Mouse (Mus musculus) thymus, postnatal 36 days (tissue): Measurements from ENCODE around the gene Zfp568.
"Not testable (repeated sequence)": the region's sequence is repeated elsewhere in the genome, so short reads cannot be mapped to it uniquely, and the experiment has no call there.

ENCODE experiments used
- DNase-seq, 2 experiments: peaks; one replicate each; pipeline ENCODE4 v3.0.0; 2022; ENCODE audit warnings: mixed read lengths in 2 of 2

Zfp568 gene

DNA sequence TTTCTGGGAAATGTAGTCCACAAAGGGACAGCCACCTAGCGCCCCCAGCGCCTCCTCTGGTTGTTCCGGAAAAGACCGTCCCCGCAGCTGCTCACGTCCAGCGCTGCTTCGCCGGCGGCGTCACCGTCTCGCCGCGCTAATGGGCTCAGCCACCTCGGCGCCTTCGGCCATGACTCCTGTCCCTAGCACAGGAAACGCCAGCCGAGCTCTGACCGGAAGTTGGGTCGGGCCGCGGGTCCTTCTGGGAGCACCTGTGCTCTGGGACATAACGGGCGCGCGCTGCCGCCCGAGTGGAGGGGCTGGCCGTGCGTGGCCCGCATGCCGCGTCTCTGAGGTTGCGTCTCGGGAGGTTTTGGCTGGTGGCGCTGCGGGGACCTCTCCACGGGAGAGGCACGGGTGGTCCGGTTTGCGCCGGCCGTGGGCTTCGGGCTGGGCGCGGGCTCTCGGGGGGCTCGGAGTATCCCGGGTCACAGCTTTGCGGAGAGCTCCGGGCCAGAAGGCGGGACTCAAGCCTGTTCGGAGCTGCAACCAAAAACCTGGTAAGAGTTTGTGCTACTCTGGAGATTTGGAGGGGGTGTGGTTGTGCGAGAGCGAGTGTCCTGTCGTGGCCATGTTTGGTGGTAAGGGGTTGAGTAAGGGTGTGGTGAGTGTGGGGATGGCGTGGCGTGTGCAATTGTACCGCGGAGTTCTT is at the start of gene Zfp568:
Zfp568 (plus strand) TSS at position 266 of the 691 bp plus-strand sequence.
- peak; percentile 83 for DNase-seq

DNA sequence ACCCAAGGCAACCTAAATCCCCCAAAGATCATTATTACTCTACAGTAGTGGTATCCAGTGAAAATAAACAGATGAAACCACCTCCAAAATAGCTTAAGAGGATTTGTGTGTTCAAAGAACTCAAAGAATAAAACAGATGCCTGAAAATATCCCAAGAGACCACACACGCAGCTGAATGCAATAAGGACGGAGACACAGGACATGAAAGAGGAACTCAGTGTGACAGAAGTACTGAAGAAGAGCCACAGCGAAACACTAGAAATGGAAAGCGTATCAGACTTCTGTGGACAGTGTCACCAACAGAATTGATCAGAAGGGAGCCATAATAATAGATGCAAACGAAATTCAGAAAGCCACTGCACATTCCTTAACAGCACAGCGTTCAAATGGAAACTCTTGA is 44.9 kb upstream of the Zfp568 start:
- DNase-seq, result no peak

DNA sequence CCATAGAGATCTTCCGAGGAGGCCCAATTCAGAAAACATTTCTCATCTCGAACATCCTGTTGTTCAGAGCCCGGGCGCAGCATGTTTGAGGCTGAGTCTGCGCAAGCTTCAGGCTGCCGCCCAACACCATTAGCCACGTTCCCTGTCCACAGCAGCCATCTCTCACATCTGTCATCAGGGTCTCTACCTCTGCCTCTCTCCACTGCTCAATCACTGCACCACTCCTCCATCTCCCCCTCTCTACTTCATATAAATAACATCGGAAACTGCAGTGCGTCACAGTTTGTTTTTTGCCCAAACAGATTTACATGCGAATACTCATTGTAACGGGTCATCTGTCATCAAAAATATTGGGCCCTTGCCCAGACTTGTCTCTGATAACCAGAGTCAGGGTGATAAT is 42.7 kb upstream of the Zfp568 start:
- no peak for DNase-seq

DNA sequence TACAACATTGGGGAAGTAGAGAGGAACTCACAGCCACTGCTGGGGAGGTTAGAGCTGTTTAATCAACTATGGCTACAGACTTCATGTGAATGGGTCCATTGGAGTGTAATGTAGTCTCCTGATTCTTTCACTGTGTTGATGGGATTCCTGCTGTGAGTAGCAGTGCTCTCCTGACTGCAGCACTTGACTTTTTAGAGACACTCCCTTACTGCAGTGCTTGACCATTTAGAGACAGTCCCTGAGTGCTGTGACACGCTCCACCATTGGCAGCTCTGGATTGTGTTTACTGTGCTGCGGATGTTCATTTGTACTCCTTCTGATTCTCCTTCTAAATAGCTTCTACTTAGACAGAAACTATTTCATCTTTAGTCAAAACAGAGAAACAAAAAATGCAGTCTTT is 41.0 kb upstream of the Zfp568 start:
- no peak for DNase-seq

DNA sequence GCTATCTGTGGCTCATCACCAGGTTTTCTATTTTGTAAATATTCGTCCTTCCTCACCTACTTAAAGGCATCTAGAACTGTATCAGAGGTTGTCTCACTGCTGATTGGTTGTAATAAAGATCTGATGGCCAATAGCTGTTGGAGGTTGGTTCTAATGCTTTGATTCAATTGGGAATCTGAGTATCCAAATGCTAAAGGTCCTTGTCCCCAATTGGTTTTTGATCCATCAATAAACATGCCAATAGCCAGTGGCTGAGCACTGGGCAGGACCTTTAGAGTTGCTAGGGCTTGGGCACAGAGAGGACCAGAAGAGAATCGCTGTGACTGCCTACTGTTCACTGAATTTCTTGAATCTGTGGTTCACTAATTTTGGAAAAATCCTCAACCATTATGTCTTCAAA is 40.0 kb upstream of the Zfp568 start:
- DNase-seq, result no peak

DNA sequence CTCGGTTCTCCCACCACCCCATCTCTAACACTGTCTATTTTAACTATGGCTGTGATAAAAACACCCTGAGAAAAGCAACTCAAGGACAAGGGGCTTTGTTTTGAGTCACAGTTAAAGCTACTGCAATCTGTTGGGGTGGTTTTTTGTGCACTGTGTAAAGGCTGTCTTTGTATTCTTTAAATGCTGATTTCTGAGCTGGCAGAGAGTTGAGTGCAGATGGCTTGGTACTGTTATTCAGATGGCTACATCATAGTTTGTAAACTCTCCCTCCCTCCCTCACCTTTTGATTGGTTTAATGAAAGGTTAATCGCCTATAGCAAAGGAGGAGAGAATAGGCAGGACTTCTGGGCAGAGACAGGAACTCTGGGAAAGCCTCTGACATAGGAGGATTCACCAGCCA is 39.6 kb upstream of the Zfp568 start:
- no peak for DNase-seq

DNA sequence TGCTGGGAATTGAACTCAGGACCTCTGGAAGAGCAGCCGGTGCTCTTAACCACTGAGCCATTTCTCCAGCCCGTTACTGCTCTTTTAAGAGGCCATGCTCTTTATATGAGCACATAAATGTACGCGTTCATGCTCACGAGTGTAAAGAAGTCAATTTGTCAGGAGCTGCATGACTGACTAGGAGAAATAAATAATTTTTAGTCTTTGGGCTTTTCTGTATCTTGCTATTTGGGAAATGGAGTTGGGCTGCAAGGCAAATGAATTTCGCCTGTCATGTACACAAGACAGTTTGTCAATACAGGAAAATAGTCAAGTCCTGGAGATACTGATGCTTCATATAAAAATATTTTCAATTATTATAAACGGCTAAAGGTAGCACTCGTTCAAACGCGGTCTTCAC is 30.7 kb upstream of the Zfp568 start:
- no peak for DNase-seq

DNA sequence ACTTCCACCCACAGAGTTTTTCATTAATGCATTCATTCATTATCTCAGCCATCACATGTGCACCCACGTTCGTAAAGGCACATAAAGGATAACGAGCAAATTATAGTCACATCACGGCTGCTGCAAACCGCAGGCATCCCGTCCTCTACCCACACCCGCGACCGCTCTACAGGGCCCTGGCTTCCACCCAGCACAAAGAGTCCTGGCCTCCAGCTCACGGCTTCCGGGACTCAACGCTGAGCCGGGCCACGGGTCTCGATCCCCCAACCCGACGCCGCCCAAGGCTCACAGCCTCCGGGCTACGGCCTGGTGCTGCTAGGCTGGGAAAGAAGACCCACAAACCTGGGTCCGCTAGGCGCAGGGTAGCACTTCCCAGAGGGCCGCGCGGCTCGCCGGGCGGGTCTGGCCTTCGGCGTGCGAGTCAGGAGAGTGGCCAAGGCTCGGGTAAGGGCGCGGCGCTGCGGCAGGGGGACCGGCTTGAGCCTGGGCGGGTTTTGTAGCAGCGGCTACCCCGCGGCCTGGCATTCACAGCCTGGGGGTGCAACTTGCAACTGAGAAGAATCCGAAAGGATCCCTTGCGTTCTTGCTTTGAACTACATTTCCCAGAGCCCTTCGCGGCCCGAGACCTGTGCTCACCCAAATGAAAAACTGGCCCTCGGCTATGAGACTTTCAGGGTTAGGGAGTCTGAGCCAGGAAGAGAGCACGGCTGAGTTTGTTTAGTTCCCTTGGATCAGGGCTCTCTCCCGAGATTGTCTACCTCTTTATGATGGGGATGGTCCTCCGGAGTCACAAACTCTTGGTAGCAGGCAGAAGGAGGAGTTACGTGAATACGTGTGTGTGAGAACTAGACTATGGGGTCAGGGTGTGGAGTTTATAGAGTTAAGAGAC is 30.0 kb upstream of the Zfp568 start, which contains the start of gene Zfp74:
Zfp74 (minus strand) TSS at position 577 of the 889 bp plus-strand sequence.
- peak; percentile 74 to 78 for DNase-seq

DNA sequence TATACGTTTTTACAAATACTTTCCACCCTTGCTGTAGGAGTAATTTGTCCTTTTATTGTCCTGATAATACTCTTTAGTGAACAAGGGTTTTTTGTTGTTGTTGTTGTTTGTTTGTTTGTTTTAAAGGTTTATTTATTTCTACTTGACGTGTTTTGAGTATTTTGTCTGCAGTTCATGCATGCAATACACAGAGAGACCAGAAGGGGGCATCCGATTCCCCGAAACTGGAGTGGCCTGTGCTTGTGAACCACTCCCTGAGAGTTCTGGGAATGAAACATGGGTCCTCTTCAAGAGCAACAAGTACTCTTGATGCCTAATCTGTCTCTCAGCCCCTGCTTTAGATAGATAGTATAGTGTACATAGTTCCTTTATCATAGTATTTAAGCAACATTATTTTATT is 29.0 kb upstream of the Zfp568 start:
- DNase-seq, result peak; percentile 20 to 23

DNA sequence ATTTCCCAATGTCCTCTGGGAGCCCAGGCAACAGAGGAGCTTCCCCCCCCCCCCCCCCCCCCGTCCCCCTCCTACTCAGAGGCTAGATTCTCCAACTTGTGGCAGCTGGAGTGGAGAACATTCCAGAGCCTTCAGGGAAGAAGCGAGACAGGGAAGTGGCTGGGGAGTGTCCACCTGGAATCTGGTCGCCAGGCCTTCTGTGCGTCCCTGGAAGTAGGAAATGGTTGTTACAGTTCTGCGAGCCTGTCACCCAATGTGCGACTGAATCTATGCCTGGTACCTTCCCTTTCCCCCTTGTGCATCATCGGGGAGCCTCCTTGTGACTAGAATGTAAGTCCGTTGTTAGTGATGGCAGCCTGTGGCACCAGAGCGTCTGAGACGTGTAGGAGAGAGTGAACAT is 27.5 kb upstream of the Zfp568 start:
- no peak for DNase-seq

DNA sequence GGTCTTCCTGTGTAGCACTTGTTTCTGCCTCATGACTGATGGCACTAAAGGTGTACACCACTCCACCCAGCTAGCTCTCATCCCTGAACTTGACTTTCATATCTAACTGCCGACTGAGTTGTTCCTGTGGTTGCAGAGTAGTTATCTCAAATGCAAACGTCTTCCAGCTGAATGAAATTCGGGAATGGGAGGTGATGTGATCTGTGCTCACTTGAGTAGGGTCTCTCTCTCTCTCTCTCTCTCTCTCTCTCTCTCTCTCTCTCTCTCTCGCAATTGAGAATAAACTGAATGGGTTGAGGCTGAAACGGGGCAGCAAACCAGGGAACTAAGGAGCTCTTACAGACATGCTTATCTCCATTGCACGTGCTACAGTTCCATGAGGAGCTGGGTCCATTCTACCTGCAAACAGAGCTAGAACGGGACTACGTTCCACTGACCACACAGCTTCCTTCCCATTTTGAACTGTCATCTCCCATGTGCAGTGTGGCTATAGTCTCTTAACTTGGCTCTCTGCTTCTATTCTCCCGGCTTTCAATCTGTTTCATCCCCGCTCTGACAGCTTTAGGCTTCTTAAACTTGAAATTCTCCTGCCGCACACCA is 25.5 kb upstream of the Zfp568 start:
- DNase-seq, result no peak

DNA sequence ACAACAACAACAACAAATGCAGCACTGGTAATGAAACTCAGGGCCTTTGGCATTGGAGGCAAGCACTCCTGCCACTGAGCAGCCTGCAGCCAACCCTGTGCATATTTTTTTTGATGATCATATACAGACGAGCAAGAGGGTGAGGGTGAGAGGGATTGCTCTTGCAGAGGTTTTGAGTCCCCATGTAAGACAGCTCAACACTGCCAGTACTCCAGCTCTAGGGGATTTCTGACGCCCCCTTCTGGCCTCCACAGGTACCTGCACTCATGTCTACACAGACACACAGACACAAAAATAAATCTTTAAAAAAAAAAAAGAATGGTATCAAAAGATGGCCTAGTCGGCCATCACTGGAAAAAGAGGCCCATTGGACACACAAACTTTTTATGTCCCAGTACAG is 24.8 kb upstream of the Zfp568 start:
- DNase-seq, result no peak

DNA sequence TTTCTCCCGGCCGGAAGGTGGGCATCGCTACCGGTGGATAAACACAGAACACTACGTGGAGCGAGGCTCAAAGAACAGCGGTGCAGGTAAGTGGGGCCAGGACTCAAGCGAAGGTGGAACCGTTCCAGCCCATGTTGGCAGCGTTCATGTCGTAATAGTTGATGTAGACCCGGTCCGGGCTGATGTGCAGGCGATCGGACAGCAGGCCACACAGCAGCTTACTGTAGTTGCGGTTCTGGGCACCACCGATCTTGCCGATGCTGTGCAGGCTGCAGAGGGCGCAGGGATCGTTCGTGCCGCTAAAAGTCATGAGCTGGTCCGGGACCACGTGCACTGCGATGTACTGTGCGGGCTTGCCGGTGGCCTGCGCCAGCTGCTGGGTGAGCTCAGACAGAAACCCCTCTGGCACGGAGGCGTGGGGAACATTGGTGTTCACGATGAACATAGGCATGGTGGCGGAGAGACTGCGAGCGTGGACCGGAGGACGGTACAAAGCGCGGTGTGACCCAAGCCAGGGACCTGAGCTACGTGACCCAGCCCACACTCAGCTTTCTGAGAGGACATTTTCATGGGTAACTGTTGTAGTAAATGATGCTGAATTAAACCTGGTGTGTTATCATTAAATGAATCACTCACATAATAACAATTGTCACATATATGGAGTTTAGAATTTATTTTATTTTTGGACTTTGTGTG is 18.5 kb upstream of the Zfp568 start:
- DNase-seq, result not testable (repeated sequence)

DNA sequence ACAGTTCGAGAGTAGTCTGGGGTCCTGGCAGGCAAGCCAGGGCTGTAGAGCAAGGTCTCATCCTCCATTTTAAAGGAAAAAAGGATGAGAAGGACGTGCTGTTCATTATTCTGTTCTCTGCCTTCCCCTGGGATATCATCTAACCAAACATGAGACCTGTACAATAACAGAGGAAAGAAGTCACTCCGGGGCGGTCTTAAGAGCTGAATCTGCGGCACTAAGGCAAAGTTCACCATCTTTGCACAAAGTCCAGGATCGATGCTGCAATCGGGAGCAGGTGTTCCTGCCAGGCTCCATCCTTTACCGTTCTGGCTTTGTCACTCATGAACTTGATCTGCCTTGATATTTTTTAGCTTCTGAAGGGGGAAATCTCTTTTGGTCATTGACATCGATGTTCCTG is 13.1 kb upstream of the Zfp568 start:
- DNase-seq, result no peak

DNA sequence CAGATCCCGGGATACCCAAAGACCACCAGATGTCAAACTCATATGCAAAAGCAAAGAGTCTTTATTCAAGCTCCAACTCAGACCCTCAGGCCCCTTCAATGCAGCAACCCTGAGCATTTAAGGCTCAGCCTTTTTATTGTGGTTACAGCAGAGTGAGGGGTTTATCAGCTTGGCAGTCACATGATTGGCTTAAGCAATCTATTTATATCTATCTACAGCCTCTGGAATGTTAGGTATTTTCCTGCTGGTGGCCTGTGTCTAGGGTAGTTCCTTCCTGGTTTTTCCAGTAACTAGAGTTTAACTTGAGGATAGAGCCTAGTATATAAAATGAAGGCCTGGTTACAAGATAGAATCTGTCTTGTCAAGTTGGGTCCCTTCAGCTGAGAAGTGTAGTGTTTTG is 3.0 kb upstream of the Zfp568 start:
- DNase-seq, result no peak

DNA sequence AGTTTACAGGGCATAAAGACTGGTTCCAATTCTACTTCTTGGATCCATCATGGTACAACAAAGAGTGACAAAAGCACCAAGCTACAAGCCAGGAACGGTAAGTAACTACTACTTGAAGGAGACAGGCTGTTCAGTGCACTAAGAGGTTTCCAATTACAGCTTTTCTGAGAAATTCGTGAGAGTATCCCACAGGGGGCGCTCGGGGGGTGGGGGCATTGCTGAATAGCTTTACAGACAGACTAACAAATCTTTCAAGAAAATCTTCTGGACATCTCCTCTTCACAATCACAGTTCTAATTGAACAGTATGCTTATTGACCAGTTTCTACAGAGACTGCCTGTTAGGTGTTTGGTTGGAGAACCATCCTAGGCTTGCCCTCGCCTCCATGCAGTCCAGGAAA is 2.3 kb upstream of the Zfp568 start:
- peak; percentile 6 to 12 for DNase-seq

DNA sequence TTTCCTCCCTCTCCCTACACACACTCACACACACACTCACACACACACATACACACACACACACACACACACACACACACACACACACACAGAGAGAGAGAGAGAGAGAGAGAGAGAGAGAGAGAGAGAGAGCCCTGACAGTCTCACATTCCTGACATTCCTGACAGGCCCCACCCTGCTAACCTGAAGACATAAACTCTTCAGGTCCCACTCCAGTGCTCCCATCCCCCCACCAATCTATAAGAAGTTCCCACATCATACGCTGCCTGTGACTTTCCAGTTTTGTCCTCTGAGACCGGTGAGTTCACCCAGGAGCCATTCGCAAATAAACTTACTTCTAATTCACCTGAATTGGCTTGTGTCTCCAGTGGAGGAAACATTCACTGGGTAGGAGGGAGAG is 1.9 kb upstream of the Zfp568 start:
- DNase-seq, result no peak

DNA sequence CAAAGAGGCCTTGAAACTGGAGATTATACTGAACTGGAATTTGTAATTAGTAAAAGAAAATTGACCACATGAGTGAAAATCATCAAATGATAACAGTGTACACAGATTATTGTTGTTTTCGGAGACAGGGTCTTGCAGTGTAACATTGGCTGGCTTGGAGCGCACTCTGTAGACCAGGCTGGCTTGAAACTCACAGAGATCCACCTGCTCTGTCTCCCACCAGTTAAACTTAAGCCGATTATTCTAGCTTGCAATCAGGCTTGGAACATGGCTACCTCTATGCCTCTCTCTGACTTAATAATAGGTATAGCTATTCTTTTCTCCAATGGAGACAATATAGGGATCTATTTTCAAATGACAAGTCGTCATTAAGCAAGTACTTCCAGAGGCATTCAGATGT is 1.4 kb upstream of the Zfp568 start:
- no peak for DNase-seq

DNA sequence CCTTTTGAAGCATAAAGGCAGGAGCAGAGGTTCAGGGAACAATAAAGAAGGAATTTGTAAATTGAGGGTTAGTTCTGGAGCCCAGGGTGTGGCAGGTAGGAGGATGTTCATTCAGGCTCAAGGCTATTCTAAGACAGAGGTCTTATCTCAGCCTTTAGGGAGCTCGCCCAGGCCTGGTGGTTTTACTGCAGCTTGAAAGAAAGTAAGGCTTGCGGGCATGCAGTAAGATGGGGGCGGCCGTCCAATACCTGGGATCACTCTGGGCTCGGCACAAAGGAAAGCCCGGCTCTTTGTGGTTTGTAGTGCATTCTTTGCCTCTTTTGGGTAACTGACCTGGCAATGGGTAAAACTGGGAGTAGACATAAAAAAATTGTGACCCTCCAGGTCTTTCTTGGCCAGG is 824 bp upstream of the Zfp568 start:
- no peak for DNase-seq

DNA sequence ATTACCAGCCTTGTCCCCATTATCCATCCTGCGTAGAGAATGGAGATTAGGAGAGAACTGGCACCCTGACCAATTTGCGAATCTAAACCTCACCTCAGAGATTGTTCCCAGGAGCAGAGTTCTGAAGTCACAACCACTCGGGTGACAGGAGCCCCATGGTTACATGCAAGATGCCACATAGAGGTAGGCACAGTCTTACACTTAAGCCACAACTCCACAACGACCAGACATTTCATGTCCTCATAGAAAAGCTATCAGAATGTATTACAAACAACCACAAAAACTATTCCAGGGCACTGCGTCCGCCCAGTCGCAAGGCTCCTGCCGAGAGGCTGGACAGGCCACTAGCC is 440 bp upstream of the Zfp568 start:
- no peak for DNase-seq

DNA sequence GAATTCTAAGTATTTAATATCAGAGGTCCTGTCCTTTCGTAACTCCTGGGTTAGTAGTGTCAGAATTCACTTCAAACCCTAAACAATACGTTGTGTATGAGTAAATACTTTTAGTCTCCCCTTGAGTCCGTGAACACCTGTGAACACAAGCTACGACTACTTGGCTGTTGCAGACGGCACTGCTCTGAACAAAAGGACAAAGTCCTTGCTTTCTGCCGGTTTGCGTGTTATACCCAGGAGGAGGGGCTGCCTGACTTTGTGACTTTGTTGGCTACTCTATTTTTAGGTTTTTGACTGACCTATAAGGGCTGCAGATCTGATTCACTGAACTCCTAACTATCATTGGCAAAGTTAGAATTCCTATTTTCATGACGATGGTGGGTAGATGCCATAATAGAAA is 2.3 kb downstream of the Zfp568 start:
- DNase-seq, result no peak

DNA sequence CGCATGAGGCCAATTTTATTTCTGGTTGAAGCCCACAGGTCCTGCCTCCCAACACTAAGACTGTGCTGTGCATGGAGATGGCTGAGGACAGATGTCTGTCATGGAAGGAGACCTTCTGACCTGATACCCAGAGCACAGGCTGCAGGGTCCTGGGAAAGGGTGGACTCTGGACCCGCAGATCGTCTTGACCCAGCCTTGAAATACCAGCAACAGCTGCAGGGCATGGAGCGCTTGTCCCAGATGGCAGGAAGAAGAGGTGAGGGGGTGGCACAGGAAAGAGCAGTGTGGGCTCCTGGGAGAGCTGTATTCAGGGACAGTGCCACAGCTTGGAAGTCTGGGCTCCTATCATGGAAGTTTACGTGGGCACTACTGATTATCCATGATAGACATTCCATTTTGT is 3.8 kb downstream of the Zfp568 start:
- DNase-seq, result no peak

DNA sequence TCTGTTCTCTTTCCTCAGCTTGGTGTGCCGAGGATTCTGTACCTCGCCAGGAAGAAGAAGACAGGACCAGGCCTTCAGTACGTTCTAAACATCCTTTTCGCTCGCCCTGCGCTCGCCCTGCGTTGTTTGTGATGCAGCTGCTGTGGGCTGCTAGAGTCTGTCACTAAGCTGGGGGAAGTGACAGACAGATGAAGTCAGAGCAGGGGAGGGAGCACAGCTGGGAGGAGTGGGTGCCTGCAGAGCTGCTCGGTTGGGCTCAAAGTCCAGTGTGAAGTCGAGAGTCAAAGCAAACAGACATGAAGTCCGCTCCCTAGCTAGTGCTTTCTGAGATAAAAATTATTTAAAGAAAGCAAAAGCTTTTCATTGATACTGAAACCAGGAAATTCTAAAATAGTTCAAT is 5.3 kb downstream of the Zfp568 start:
- DNase-seq, result no peak
